9 mouse cellular contexts compared by ENCODE assay signal in the genomic region with DNA sequence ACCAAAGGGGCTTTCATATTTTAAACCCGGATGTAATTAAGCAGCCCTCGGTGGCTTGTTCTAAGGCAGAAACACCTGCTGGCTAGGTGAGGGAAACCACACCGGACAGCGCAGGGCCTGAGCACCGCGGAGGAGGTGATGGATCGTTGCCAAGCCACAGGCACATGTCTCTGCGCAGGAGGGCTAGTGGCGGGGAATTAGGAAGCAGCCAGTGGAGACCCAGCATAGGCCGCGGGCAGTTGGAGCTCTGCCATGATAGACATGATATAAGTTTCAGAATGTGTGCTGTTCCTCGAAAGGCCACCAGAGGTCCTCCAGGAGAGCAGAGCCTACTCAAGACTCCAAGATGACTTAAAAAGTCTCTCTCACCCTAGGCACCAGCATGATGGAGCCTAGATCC. TPM values are rescaled to one million over a fixed set of nuclear protein-coding genes. Genes with fewer than 3 reads are reported as not detected.
DNase-seq lines count a peak whose midpoint lies in the region; ATAC-seq and TF ChIP-seq lines count a peak whose summit lies in the region.
"Had no signal": no experiment of that assay in that cellular context is flagged by ENCODE, and none has a peak within 500 bp of the region (broad histone marks: within the 10 kb centered on the region; RNA-seq: fewer than 3 reads in every experiment).

No protein-coding gene starts in this region.

- intact Hi-C loops in gastrocnemius, postnatal 14 days (cut with DNase I; ENCODE audit: low total_unique reads) = no loop called here

- TF ChIP-seq CTCF in lung, embryonic 14.5 days (IDR thresholded peaks at IDR 0.05; ENCODE audit: low read depth) = peak; percentile 44

- WGBS in lung, embryonic 14.5 days = 71% methylated on average over 12 of the region's 12 CpGs

- no peaks in the 10 kb centered on the region for H3K27me3 ChIP-seq in lung, embryonic 14.5 days (ENCODE audit: insufficient read depth, low read length)
- H3K27me3 ChIP-seq: liver, embryonic 13.5 days had no signal

- no peaks in the 10 kb centered on the region for H3K4me1 ChIP-seq in lung, embryonic 14.5 days (ENCODE audit: insufficient read depth)

- no peak for ATAC-seq in lung, embryonic 14.5 days (ENCODE audit: insufficient read depth)
- peak; percentile 72 for ATAC-seq in megakaryocyte-erythroid progenitor cell, adult 5-6 weeks (replicated peaks; ENCODE audit: low FRiP score, low TSS enrichment, poor library complexity, severe bottlenecking)

- H3K36me3 ChIP-seq in lung, embryonic 14.5 days (ENCODE audit: insufficient read depth) = no peaks in the 10 kb centered on the region
- H3K36me3 ChIP-seq: liver, embryonic 13.5 days had no signal

- H3K4me2 ChIP-seq in lung, embryonic 14.5 days = no peak overlapping the region
- H3K4me2 ChIP-seq: liver, embryonic 13.5 days had no signal

- DNase-seq in embryo, embryonic 10.5 days (ENCODE audit: low spot score) = peak; percentile 20
- DNase-seq in embryo, embryonic 10 days (ENCODE audit: low spot score) = no peak
- peak; percentile 66 for DNase-seq in lung, embryonic 14.5 days
- DNase-seq in lung, postnatal 25 days (ENCODE audit: low spot score) = no peak
- peak; percentile 73 for DNase-seq in cerebellum, adult 11-12 months
- DNase-seq in gastrocnemius, postnatal 14 days = no peak
- no peak for DNase-seq in adrenal gland, adult 18-20 months (ENCODE audit: low spot score in 2 of 2)
- DNase-seq: liver, embryonic 13.5 days had no signal

- no peaks in the 10 kb centered on the region for H3K9me3 ChIP-seq in lung, embryonic 14.5 days (ENCODE audit: low read depth, low read length)

- H3K4me3 ChIP-seq in lung, embryonic 14.5 days (ENCODE audit: low read depth, low read length) = no peak overlapping the region
- H3K4me3 ChIP-seq: liver, embryonic 13.5 days had no signal

- no peak overlapping the region for H3K27ac ChIP-seq in lung, embryonic 14.5 days (ENCODE audit: low read depth)
- H3K27ac ChIP-seq: liver, embryonic 13.5 days had no signal

- no peak overlapping the region for H3K9ac ChIP-seq in lung, embryonic 14.5 days
- H3K9ac ChIP-seq: liver, embryonic 13.5 days had no signal

RNA-seq across cellular contexts. Expression of a gene that starts 15.4 kb away (rescaled TPM):
- 67.9 and 69.7 TPM in 2 replicates for polyA plus RNA-seq in lung, embryonic 14.5 days (2014; fragmentation: Nextera tagmentation; extraction: Ambion mirVana)
- 14.4 and 14.6 TPM in 2 replicates for total RNA-seq in megakaryocyte-erythroid progenitor cell, adult 5-6 weeks (2014; fragmentation: Nextera tagmentation)
- 20.0 and 21.9 TPM in 2 replicates for total RNA-seq in megakaryocyte-erythroid progenitor cell, adult 5-6 weeks (2017)
- 1 to 10 TPM; 6.8 to 7.4 TPM for total RNA-seq in gastrocnemius, postnatal 14 days (2021)
- total RNA-seq in adrenal gland, adult 18-20 months (2021) = 10 to 100 TPM; 23.2 to 25.9 TPM

RNA-seq across cellular contexts. Expression of a gene that starts 32.7 kb away (rescaled TPM):
- polyA plus RNA-seq in lung, embryonic 14.5 days (2014; fragmentation: Nextera tagmentation; extraction: Ambion mirVana) = 25.3 and 25.6 TPM in 2 replicates
- total RNA-seq in megakaryocyte-erythroid progenitor cell, adult 5-6 weeks (2014; fragmentation: Nextera tagmentation) = 229 and 247 TPM in 2 replicates
- 135 and 175 TPM in 2 replicates for total RNA-seq in megakaryocyte-erythroid progenitor cell, adult 5-6 weeks (2017)
- total RNA-seq in gastrocnemius, postnatal 14 days (2021) = 10 to 100 TPM; 25.6 to 31.3 TPM
- total RNA-seq in adrenal gland, adult 18-20 months (2021) = 10 to 100 TPM; 28.9 to 32.1 TPM

Comparison
In these comparisons a context has a peak if more than half of its experiments do, and no peak if none do; other contexts are left out.
1. DNase-seq: peak in embryo, embryonic 10.5 days (single experiment), lung, embryonic 14.5 days (single experiment) and cerebellum, adult 11-12 months (single experiment); none in embryo, embryonic 10 days (single experiment), lung, postnatal 25 days (single experiment), gastrocnemius, postnatal 14 days (single experiment) and adrenal gland, adult 18-20 months (0 of 2).
2. RNA of a gene that starts 32.7 kb away (total RNA-seq): 135 to 247 TPM in megakaryocyte-erythroid progenitor cell, adult 5-6 weeks; 28.9 to 32.1 TPM in adrenal gland, adult 18-20 months and 25.6 to 31.3 TPM in gastrocnemius, postnatal 14 days; every median in the first group is over 4 times any median in the second.